ENCODE assay signal across 10 mouse cellular contexts in the genomic region with DNA sequence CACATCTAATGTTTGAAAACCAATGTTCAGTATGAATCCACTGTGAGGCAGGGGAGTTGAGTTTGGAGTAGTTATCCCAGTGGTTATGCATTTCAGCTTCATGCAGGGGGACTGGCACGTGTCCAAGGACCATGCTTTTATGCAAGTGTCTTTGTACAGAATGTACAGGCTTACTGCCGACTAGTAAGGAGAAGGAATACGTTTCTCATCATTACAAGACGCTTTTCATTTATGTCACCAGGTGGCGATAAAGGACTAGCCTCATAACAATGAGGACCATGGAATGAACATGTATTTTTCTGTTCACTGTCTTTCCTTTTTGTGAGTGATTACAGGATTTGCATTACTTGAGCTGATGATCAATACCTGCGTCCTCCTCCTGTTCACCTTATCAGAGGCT.
DNase-seq lines count a peak whose midpoint lies in the region; ATAC-seq and TF ChIP-seq lines count a peak whose summit lies in the region.
"Had no signal": no experiment of that assay in that cellular context is flagged by ENCODE, and none has a peak within 500 bp of the region (broad histone marks: within the 10 kb centered on the region; RNA-seq: fewer than 3 reads in every experiment).

No protein-coding gene starts in this region.

- no peaks in the 10 kb centered on the region for H3K9me3 ChIP-seq in intestine, postnatal 0 days (ENCODE audit: control insufficient read depth)
- H3K9me3 ChIP-seq in intestine, embryonic 15.5 days = no peaks in the 10 kb centered on the region
- no peaks in the 10 kb centered on the region for H3K9me3 ChIP-seq in limb, embryonic 10.5 days (replicated peaks)
- H3K9me3 ChIP-seq: embryonic facial prominence, embryonic 12.5 days; megakaryocyte, embryonic 14.5 days had no signal

- no peaks in the 10 kb centered on the region for H3K27me3 ChIP-seq in intestine, postnatal 0 days (replicated peaks; ENCODE audit: control insufficient read depth, insufficient read depth, low read length)
- no peaks in the 10 kb centered on the region for H3K27me3 ChIP-seq in intestine, embryonic 15.5 days (replicated peaks)
- H3K27me3 ChIP-seq in limb, embryonic 10.5 days (ENCODE audit: low read depth, poor library complexity, severe bottlenecking) = no peaks in the 10 kb centered on the region
- H3K27me3 ChIP-seq: embryonic facial prominence, embryonic 12.5 days; megakaryocyte, embryonic 14.5 days had no signal

- no peak for ATAC-seq in intestine, postnatal 0 days
- ATAC-seq in intestine, embryonic 15.5 days = no peak
- ATAC-seq in erythroid progenitor cell, adult 5-6 weeks (replicated peaks; ENCODE audit: low FRiP score, poor library complexity, severe bottlenecking) = peak; percentile 25; the same call in 1 of the 2 replicates
- ATAC-seq in monocyte, adult 5-6 weeks (replicated peaks; ENCODE audit: insufficient number of reproducible peaks, low FRiP score, low TSS enrichment, poor library complexity, severe bottlenecking) = 0 out of 2 replicates have a peak, but pooled peaks have one; percentile 50

- no peak overlapping the region for H3K9ac ChIP-seq in intestine, postnatal 0 days (ENCODE audit: low read depth, low read length)
- H3K9ac ChIP-seq in intestine, embryonic 15.5 days = no peak overlapping the region
- H3K9ac ChIP-seq: embryonic facial prominence, embryonic 12.5 days had no signal

- DNase-seq in adipocyte (ENCODE audit: low spot score) = peak; percentile 67
- peak; percentile 30 to 33 for DNase-seq in kidney, adult 8-10 months
- peak; percentile 30 for DNase-seq in limb, embryonic 10.5 days (ENCODE audit: low spot score)
- DNase-seq in spleen, adult 12 weeks (ENCODE audit: low spot score) = no peak

- H3K27ac ChIP-seq in intestine, postnatal 0 days (ENCODE audit: low read depth, low read length) = no peak overlapping the region
- H3K27ac ChIP-seq in intestine, embryonic 15.5 days = no peak overlapping the region
- no peak overlapping the region for H3K27ac ChIP-seq in limb, embryonic 10.5 days
- H3K27ac ChIP-seq: embryonic facial prominence, embryonic 12.5 days had no signal

- 18% methylated on average over 6 of the region's 6 CpGs for WGBS in intestine, postnatal 0 days
- WGBS in intestine, embryonic 15.5 days = 16% methylated on average over 6 of the region's 6 CpGs
- WGBS in limb, embryonic 10.5 days = 46% methylated on average over 6 of the region's 6 CpGs

- H3K4me2 ChIP-seq in intestine, postnatal 0 days (replicated peaks; ENCODE audit: low read depth) = no peak overlapping the region
- no peak overlapping the region for H3K4me2 ChIP-seq in intestine, embryonic 15.5 days (replicated peaks)
- H3K4me2 ChIP-seq: embryonic facial prominence, embryonic 12.5 days had no signal

- 0 out of 2 replicates have a peak, but pooled peaks cover 14% of the 10 kb centered on the region for H3K36me3 ChIP-seq in intestine, postnatal 0 days (ENCODE audit: control insufficient read depth, insufficient read depth)
- H3K36me3 ChIP-seq in intestine, embryonic 15.5 days = no peaks in the 10 kb centered on the region
- H3K36me3 ChIP-seq in limb, embryonic 10.5 days = 0 out of 2 replicates have a peak, but pooled peaks cover 1% of the 10 kb centered on the region
- H3K36me3 ChIP-seq: embryonic facial prominence, embryonic 12.5 days had no signal

- no peaks in the 10 kb centered on the region for H3K4me1 ChIP-seq in intestine, postnatal 0 days (replicated peaks; ENCODE audit: control insufficient read depth, insufficient read depth, low read length)
- H3K4me1 ChIP-seq in intestine, embryonic 15.5 days (replicated peaks) = no peaks in the 10 kb centered on the region
- no peaks in the 10 kb centered on the region for H3K4me1 ChIP-seq in limb, embryonic 10.5 days
- H3K4me1 ChIP-seq: embryonic facial prominence, embryonic 12.5 days had no signal

- peak; percentile 91 for TF ChIP-seq CTCF in intestine, postnatal 0 days (IDR thresholded peaks at IDR 0.05; ENCODE audit: low read depth)

- H3K4me3 ChIP-seq in intestine, postnatal 0 days (ENCODE audit: low read depth, low read length) = no peak overlapping the region
- no peak overlapping the region for H3K4me3 ChIP-seq in intestine, embryonic 15.5 days (replicated peaks)
- no peak overlapping the region for H3K4me3 ChIP-seq in limb, embryonic 10.5 days
- H3K4me3 ChIP-seq: embryonic facial prominence, embryonic 12.5 days; megakaryocyte, embryonic 14.5 days had no signal

Comparison
In these comparisons a context has a peak if more than half of its experiments do, and no peak if none do; other contexts are left out.
1. ATAC-seq: peak in erythroid progenitor cell, adult 5-6 weeks (single experiment) and monocyte, adult 5-6 weeks (single experiment); none in intestine, postnatal 0 days (single experiment) and intestine, embryonic 15.5 days (single experiment).